Mouse (Mus musculus): ENCODE results near the gene Raph1. TPM values are rescaled to one million over a fixed set of nuclear protein-coding genes. Genes with fewer than 3 reads are reported as not detected.

Raph1 gene
- total RNA-seq, 2 experiments from 2014 or later, result 147 to 153 TPM

Small RNA genes within 50 kb of the gene (microRNA-seq; reads per million reads assigned to microRNA genes)
- gene Gm23762, result 0 reads per million in 2 experiments

Other genes with a start within 250 kb of the Raph1 start
- 10 to 100 TPM; 19.7 to 19.9 TPM for gene Cyp20a1, start 223.8 kb downstream of the Raph1 start, total RNA-seq (2021)
- gene Abi2, start 157.5 kb downstream of the Raph1 start, total RNA-seq (2021), result 10 to 100 TPM; 40.6 to 47.6 TPM
- gene Cd28, start 149.7 kb upstream of the Raph1 start, total RNA-seq (2021), result under 1 TPM; 0.63 to 0.71 TPM